Mouse (Mus musculus) stomach, postnatal 0 days (tissue): ENCODE data around the gene Uqcc3. TPM values are rescaled to one million over a fixed set of nuclear protein-coding genes. Genes with fewer than 3 reads are reported as not detected.

Experiments
- ATAC-seq: fragments of 200-750 bp; cut with Nextera tagmentation; 2 replicates; pipeline ENCODE4 v1.8.0; 2017; ENCODE audit not compliant: low FRiP score, low TSS enrichment
- DNase-seq: peaks from one replicate; pipeline ENCODE4 v3.0.0-alpha.2; 2016; ENCODE audit warnings: low spot score
- H3K27ac ChIP-seq: fragments of 300-500 bp; sonication (generic); replicated peaks from 2 replicates; pipeline ENCODE4 v1.5.1; 2014; ENCODE audit warnings: mild to moderate bottlenecking, control low read depth
- H3K27me3 ChIP-seq: fragments of 300-500 bp; sonication (generic); 2 replicates; pipeline ENCODE4 v1.6.1; 2014; ENCODE audit warnings: low read length; ENCODE audit not compliant: control insufficient read depth, insufficient read depth
- H3K36me3 ChIP-seq: fragments of 300-500 bp; sonication (generic); 2 replicates; pipeline ENCODE4 v1.6.1; 2014; ENCODE audit warnings: low read length, mixed read lengths; ENCODE audit not compliant: control insufficient read depth, insufficient read depth
- H3K4me1 ChIP-seq: fragments of 300-500 bp; sonication (generic); replicated peaks from 2 replicates; pipeline ENCODE4 v1.6.1; 2014; ENCODE audit warnings: antibody characterized with exemption; ENCODE audit not compliant: control insufficient read depth, insufficient read depth
- H3K4me2 ChIP-seq: fragments of 300-500 bp; sonication (generic); replicated peaks from 2 replicates; pipeline ENCODE4 v1.6.1; 2014; ENCODE audit warnings: low read depth, mild to moderate bottlenecking, control low read depth, moderate library complexity
- H3K4me3 ChIP-seq: fragments of 300-500 bp; sonication (generic); 2 replicates; pipeline ENCODE4 v1.5.1; 2014; ENCODE audit warnings: low read depth, low read length, control low read depth
- H3K9ac ChIP-seq: fragments of 300-500 bp; sonication (generic); 2 replicates; pipeline ENCODE4 v1.6.1; 2014; ENCODE audit warnings: mild to moderate bottlenecking, low read length, control low read depth, mixed read lengths
- H3K9me3 ChIP-seq: fragments of 300-500 bp; sonication (generic); 2 replicates; pipeline ENCODE4 v1.6.1; 2016; ENCODE audit warnings: low read length; ENCODE audit not compliant: control insufficient read depth
- CTCF ChIP-seq: IDR thresholded peaks from 2 replicates; pipeline ENCODE4 v1.5.1; 2016; ENCODE audit warnings: antibody characterized with exemption, low read depth, mild to moderate bottlenecking, moderate library complexity
- EP300 ChIP-seq: optimal IDR thresholded peaks from 2 replicates; pipeline ENCODE3; 2016; ENCODE audit warnings: antibody characterized with exemption
- WGBS: fragments of 180-500 bp; shearing (Covaris S2); extraction: QIAGEN DNeasy Blood & Tissue Kit; methylation state at CpG from one replicate; pipeline ENCODE4 v1.1.7; 2014; 5-methylcytosine and 5-hydroxymethylcytosine counted together
- polyA plus RNA-seq: library from polyadenylated mRNA; unstranded; fragments of >200 nt; fragmentation: Nextera tagmentation; extraction: Ambion mirVana; gene quantifications from 2 replicates; pipeline ENCODE4 v1.2.1, GENCODE M21; 2015

Uqcc3 gene
- polyA plus RNA-seq, 1 experiment from 2014 or later = 85.2 TPM

- ATAC-seq = no peak
- H3K27ac ChIP-seq = no peak overlapping the region
- TF ChIP-seq CTCF (no peak), EP300 (no peak)
- no peak overlapping the region for H3K4me3 ChIP-seq
- no peak overlapping the region for H3K9ac ChIP-seq
- H3K9me3 ChIP-seq = no peaks in the 10 kb centered on the region
- H3K4me2 ChIP-seq = no peak overlapping the region
- H3K36me3 ChIP-seq = peaks cover 11% of the 10 kb centered on the region; the same call in 1 of the 2 replicates
- no peaks in the 10 kb centered on the region for H3K27me3 ChIP-seq
- peaks cover 6% of the 10 kb centered on the region; the same call in 1 of the 2 replicates for H3K4me1 ChIP-seq
- no peak for DNase-seq
- WGBS = 79% methylated on average over 2 of the region's 2 CpGs
Observed at GRCm38 (mm10) chr19:8926766-8927165, 46.0 kb upstream of the Uqcc3 start.

DNA sequence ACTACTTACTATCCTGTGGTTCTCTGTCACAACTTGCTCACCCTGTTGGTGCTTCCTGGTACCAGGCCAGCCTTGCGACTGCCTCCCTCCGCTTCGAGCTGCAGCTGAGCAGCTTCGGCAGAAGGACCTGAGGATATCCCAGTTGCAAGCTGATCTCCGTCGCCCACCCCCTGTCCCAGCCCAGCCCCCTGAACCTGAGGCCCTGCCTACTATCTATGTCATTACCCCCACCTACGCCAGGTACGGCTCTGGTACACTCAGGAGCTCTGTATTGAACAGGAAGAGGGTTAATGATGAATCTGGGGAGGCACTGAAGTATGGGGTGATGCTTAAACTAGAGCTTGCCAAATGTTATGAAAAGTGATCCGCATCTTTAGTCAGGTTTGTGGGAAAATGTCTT is 41.0 kb upstream of the Uqcc3 start:
- TF ChIP-seq EP300 (no peak), CTCF (no peak)
- Histone ChIP-seq H3K4me1 (no peaks in the 10 kb centered on the region; the same call in 1 of the 2 replicates), H3K9ac (no peak overlapping the region), H3K9me3 (no peaks in the 10 kb centered on the region), H3K27me3 (no peaks in the 10 kb centered on the region), H3K27ac (peak overlapping the region; percentile 40; the same call in 1 of the 2 replicates), H3K4me3 (peak overlapping the region; percentile 81; the same call in 1 of the 2 replicates), H3K36me3 (peaks cover 6% of the 10 kb centered on the region; the same call in 1 of the 2 replicates), H3K4me2 (peak overlapping the region; percentile 62; the same call in 1 of the 2 replicates)
- ATAC-seq = no peak
- WGBS = 57% methylated on average over 9 of the region's 9 CpGs
- DNase-seq = no peak

DNA sequence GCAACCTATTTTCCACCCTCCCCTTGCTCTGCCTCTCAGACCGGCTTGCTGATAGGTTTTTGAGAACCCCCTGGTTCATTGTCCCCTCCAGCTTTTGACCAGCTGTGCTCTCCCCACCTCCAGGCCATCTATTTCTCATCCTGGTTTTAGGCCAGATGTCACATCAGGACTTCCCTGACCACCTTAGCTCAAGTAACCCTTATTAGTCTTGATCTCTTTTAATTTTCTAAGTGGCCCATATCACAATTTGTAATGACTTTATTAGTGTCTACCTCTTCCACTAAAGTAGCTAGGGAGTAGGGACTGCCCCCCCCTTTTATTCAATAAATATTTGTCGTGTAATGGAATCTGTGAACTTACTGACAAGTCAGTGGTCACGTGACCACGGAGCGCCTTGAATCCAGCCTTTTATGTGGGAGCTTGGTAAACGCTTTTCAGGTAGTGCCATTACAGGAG is 40.1 kb upstream of the Uqcc3 start:
- Histone ChIP-seq H3K27me3 (no peaks in the 10 kb centered on the region), H3K9me3 (no peaks in the 10 kb centered on the region), H3K4me2 (peak overlapping the region; percentile 62), H3K36me3 (peaks cover 7% of the 10 kb centered on the region), H3K4me1 (no peaks in the 10 kb centered on the region; the same call in 1 of the 2 replicates), H3K4me3 (peak overlapping the region; percentile 81), H3K27ac (peak overlapping the region; percentile 96), H3K9ac (peak overlapping the region; percentile 79)
- 0% methylated on average over 6 of the region's 6 CpGs for WGBS
- ATAC-seq (peak; percentile 22; the same call in 1 of the 2 replicates), DNase-seq (peak; percentile 65)
- TF ChIP-seq CTCF (no peak), EP300 (no peak)

- H3K4me1 ChIP-seq = no peaks in the 10 kb centered on the region; the same call in 1 of the 2 replicates
- H3K27me3 ChIP-seq = no peaks in the 10 kb centered on the region
- H3K9ac ChIP-seq = peak within 1 kb of the TSS; percentile 79
- peak; percentile 95 for DNase-seq
- TF ChIP-seq CTCF (no peak), EP300 (no peak)
- peaks cover 12% of the 10 kb centered on the region for H3K36me3 ChIP-seq
- ATAC-seq = peak; percentile 98
- peak within 1 kb of the TSS; percentile 62 for H3K4me2 ChIP-seq
- peak within 1 kb of the TSS; percentile 96 for H3K27ac ChIP-seq
- WGBS = 1% methylated on average over 45 of the region's 50 CpGs
- H3K9me3 ChIP-seq = no peaks in the 10 kb centered on the region
- peak within 1 kb of the TSS; percentile 81 for H3K4me3 ChIP-seq
Observed at GRCm38 (mm10) chr19:8920073-8920736, 39.5 kb upstream of the Uqcc3 start, which contains the start of gene B3gat3. Gene B3gat3, plus strand, starts transcription at chr19:8920374.

- 62% methylated on average over 6 of the region's 6 CpGs for WGBS
- TF ChIP-seq CTCF (no peak), EP300 (no peak)
Observed at GRCm38 (mm10) chr19:8919684-8920072, 39.0 kb upstream of the Uqcc3 start.

DNA sequence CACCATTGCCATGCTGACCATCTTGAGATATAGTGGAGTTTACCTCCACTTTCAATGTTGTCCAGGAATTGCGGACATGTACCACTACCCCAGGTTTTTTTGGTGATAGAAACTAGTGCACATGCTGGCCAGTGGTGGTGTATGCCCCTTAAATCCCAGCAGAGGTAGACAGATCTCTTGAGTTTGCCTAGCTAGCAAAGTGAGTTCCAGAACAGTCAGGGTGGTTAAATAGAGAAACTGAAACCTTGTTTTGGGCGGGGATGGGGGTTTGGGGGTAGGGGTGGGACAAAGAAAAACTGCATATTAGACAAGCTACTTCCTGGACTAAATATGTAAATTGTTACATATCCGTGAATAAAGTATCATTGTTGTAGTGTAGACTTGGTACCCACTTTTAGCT is 38.3 kb upstream of the Uqcc3 start:
- Histone ChIP-seq H3K9me3 (no peaks in the 10 kb centered on the region), H3K36me3 (peaks cover 21% of the 10 kb centered on the region), H3K4me2 (no peak overlapping the region), H3K9ac (no peak overlapping the region), H3K27ac (no peak overlapping the region), H3K4me1 (no peaks in the 10 kb centered on the region; the same call in 1 of the 2 replicates), H3K4me3 (no peak overlapping the region), H3K27me3 (no peaks in the 10 kb centered on the region)
- TF ChIP-seq CTCF (no peak), EP300 (no peak)
- no peak for DNase-seq
- ATAC-seq = no peak
- 90% methylated on average over 3 of the region's 3 CpGs for WGBS

More at GRCm38 (mm10) chr19:8919684-8920072, 39.0 kb upstream of the Uqcc3 start:
- peak overlapping the region; percentile 79; the same call in 1 of the 2 replicates for H3K9ac ChIP-seq
- H3K36me3 ChIP-seq = peaks cover 14% of the 10 kb centered on the region
- ATAC-seq = no peak
- peak overlapping the region; percentile 81 for H3K4me3 ChIP-seq
- H3K4me2 ChIP-seq = peak overlapping the region; percentile 62
- no peaks in the 10 kb centered on the region for H3K9me3 ChIP-seq
- H3K27ac ChIP-seq = peak overlapping the region; percentile 96
- H3K4me1 ChIP-seq = no peaks in the 10 kb centered on the region; the same call in 1 of the 2 replicates
- H3K27me3 ChIP-seq = no peaks in the 10 kb centered on the region
- no peak for DNase-seq
